Mouse (Mus musculus): ENCODE measurements around the gene Ctnnb1.

Ctnnb1 gene

DNA sequence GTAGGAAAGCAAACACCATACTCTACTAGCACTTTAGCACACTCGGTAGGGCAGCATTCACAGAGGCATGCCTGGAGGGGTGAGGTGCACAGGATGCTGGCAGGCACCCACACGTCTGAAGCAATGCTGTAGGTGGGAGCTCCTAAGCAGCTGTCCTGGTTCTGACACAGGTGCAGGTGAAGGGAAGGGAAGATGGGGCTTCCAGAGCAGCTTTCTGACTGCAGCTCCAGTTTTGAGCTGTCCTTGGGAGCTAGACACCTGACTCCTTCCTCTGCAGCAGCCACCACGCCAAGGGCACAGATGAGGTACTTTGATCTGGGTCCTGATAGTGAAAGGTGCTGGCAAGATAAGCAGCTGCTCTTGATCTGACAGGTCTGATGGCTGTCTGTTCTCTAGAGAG lies 32.5 kb downstream of the Ctnnb1 start:
- in situ Hi-C loops (cut with MboI, MseI): no loop called here

DNA sequence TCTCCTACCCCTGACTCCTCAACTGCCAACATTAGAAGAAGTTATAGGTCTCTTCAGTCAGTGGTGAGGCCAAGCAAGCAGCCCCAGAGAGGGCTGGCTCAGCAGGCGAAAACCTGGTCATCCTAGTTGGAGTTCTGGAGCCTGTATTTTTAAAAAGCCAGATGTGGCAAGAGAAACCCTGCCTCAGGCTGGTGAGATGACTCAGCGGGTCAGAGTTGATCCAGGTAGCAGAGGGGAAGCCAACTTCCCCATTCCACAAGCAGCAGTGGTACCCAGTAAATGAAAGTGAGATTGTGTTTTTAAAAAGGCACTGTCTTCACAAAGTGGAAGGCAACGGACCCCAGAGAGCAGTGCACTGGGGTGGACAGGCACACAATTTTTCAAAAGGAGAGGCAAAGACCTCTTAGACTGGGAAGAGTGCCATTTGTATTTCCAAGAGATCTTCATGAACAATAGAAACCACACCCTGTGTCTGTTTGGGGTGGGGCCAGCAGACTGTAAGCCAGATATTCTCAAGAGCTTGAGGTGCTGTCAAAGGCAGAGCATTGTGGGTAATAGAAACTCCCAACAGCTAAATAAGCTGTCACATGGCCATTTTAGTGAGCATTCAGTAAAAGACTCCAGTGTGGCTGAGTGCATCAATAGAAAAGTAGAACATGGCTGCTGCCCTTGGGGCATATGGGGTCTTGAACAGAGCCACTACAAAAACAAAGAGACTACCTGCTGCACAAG lies 33.1 kb downstream of the Ctnnb1 start:
- in situ Hi-C loops (cut with MboI, MseI): no loop called here

DNA sequence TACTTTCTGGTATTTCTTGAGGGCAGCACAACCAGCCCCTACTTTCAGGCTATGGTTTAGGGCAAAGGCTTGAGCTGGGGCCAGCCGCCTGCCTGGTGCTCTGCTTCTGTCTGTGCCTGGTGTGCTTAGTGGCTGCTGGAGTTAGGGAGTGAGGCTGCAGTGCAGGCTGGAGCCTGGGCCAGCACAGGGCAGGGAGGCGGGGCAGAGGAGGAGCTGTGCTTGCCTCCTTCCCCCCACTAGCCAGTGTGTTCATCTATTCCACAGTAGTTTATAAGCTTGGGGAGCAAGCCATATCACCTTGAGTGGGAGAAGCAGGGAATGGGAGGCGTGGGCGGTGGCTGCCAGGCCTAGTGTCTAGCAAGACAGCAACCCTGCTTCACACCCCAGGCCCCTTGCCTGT lies 34.1 kb downstream of the Ctnnb1 start:
- in situ Hi-C loops (cut with MboI, MseI): no loop called here

DNA sequence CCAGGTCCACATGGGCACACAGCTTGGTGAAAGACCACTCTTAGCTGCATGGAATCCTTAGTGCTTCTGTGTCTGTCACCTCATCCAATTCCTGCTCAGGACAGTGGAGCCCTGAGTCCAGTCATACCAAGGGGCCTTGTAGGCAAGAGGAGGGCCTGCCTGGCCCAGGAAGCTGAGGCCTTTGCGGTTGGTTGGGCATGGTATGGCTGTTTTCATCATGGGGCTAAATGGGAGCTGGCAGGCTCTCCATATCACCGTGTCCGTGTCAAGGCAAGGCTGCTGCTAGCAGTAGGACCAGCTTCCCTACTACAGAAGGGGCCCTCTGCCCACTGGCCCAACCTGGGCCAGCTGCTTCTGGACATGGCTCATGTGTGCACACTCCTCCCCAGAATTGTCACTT lies 34.7 kb downstream of the Ctnnb1 start:
- in situ Hi-C loops (cut with MboI, MseI): no loop called here

DNA sequence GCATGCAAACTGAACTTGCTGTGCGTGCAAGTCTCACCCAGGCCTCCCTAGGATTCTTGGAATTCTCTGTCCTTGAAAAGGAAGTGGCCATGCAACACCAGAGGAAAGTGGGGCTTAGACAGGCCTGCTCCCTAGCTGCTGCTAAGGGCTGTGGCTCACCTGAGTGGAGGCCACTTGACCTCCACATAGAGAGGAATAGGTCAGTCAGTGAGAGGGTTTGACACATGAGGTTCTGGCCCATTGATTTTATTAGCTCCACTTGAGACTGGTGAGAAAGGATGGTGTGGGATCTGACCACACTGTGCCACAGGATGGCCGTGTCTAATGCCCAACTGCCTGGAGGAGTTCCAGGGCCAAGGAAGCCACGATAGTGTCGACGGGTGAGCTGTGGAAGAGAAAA lies 35.2 kb downstream of the Ctnnb1 start:
- in situ Hi-C loops (cut with MboI, MseI): no loop called here

DNA sequence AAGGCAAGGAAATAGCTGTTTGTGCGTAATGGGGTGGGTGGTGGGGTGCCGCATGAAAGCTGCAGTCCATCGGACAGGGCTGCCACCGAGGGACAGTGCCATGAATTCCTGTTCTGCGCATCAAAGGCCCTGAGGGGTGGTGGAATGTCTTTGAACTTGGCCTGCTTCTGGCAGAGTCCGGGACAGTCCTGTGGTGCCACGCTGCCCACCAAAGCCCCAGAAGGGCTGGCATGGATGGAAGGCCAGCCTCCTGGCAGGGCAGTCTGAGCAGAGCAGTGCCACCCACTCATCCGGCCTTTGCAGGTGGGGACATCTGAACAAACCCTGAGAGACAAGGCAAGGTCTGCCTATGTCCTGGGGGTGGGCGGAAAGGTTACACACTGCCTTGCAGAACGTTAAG lies 36.0 kb downstream of the Ctnnb1 start:
- in situ Hi-C loops (cut with MboI, MseI): no loop called here

DNA sequence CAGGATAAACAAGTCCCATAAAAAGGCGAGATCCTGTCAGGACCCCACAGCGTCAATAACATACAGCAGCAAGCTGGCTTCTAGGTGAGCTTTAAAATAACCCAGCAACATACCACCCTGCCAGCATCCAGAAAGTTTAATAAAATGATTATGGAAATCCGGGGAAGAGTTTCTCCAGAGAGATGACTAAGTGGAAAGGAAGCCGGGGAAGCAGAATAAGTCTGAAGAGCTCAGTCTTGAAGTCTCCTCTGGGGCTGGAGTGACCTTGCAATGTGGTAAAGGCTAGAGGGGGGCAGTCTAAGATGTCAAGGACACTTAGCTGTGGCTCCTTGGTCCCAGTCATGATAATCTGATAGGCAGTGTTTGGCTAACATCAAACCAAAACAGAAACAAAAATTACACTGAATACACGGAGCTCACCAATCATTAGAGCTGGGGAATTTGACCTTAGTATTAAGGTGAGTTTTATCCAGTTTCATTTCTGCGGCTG lies 44.1 kb downstream of the Ctnnb1 start:
- in situ Hi-C loops (cut with MboI, MseI): no loop called here

DNA sequence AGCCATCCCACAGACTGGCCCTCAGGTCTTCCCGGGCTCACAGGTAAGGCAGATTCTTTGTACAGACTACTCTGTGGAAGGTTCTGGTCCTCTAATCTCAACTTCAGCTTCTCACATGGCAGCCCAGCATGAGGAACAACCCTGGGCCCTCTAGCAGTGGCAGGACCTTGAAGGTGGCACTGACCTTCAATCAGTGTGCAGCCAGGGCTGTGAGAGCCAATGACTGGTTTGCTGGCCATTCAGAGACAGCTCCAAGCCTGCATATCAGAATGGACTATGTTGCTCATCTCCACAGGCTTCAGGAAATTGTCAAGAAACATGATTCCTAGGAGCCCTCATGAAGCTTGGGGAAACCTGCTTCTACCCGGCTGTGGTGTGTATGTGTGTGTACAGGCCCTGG lies 45.2 kb downstream of the Ctnnb1 start:
- in situ Hi-C loops (cut with MboI, MseI): no loop called here

DNA sequence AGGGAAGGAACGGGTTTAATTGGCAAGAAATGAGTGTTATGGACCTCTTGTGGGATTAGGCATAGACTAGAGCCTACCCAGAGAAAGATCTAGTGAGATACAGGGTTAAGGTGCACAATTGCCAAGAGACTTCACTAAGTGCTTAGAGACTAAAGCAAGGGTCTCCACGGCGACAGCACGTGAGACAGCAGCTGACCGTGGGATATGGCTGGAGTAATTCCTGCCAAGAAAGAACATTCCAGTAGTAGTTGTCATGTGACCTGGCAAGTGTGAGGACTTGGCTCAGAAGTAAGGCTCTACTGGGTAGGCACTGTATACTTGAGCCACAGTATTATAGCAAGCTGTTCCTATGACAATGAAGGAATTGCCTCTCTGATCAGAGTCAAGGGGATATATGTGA lies 47.1 kb downstream of the Ctnnb1 start:
- in situ Hi-C loops (cut with MboI, MseI): no loop called here

DNA sequence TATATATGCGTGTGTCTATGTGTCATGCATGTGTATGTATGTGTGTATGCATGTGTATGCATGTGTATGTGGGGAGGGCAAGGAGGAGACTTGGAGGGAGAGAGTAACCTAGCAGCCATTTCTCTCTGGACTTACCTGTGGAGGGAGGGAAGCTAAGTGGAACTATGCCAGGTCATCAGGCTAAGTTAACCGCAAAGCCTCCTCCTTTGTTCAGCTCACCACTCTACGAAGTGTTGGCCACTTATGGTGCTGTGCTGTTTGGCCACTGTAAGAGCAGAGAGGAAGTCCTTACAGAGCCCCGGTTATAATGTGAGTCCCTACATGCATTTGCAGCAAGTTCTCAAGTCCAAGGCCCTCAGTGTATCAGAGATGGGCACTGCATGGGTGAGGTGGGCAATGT lies 47.8 kb downstream of the Ctnnb1 start:
- in situ Hi-C loops (cut with MboI, MseI): no loop called here

DNA sequence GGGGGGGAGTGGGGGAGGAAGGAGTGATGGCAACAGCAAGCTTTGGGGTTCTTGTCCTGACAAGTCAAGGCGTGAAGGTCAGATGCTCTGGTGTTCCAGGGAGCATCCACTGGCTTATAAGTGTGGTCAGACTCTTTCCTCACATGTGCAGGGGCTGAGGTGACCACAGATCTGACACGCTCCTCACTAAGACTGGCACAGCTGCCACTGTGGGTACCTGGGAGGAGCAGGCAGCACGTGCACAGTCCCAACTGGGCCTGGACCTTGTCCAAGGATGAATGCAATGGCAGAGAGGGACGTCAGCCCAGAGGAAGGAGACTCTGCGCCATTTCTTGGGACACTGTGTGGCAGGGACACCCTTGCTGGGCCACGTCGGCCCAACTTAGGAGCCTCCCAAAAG lies 52.8 kb downstream of the Ctnnb1 start:
- in situ Hi-C loops (cut with MboI, MseI): no loop called here

DNA sequence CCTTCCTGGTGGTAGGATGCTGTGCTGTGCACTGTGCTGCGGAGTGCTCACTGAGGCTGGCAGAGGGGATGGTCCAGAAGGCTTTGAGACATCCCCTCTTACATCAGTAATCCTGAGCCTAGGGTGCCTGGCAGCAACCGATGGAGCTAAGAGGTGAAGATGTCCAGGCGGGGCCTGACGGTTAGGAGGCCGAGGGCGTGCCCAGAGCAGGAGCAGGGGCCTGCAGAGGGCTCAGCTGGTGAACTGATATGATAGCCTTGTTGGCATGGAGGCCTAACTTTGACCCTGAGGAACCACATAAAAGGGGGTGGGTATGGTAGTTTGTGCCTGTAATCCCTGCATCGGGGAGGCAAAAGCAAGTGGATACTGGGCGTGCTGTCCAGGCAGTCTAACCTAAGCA lies 54.8 kb downstream of the Ctnnb1 start:
- in situ Hi-C loops (cut with MboI, MseI): no loop called here

DNA sequence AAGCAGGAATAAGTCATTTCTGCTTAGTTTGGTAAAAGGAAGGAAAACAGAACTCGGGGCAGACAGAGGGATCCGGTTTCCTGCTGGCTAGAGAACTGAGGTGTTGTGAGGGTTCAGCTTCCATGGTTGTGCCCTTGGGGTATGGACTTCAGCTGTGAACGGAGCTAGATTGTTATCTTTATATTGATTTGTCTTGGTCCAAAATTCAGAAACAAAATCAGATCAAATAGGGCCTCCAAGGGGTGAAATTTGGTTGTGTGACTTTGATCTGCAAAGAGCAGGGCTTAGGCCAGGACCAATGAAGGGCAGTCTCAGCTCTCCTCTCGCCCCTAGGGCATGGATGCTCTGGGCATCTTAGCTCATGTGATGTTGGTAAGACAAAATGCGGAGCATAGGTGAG lies 55.5 kb downstream of the Ctnnb1 start:
- in situ Hi-C loops (cut with MboI, MseI): no loop called here

DNA sequence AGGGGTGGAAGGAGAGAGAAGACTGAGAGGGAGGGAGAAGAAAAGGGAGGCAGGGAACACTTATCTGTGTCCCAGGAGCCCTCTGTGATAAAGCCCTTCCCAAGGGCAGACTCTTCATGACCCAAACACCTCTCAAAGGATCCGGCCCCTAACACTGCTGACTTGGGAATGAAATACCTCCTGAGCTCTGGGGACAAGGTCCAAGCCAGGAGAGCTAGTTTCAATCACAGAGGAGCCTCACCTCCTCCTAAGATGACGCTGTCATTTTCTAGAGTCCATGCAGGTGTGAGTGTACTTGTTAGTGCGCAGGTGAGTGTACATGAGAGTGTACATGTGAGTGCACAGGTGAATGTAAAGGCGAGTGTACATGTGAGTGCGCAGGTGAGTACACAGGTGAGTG lies 56.0 kb downstream of the Ctnnb1 start:
- in situ Hi-C loops (cut with MboI, MseI): no loop called here

DNA sequence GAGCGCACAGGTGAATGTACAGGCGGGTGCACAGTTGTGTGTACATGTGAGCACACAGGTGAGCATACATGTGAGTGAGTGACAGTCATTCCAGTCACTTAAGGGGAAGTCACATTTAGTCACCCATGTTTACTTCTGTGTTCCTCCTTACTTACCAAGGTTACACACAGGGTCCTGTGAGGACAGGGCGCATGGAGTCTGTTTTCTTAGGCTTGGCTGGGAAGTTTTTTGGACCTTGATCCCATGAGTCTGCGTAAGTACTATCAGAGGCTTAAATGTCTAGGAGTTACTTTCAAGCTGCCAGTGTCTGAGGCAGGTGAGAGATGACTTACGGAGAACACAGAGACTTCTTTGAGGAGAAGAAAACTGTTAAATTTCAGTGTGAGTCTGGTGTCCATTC lies 56.5 kb downstream of the Ctnnb1 start:
- in situ Hi-C loops (cut with MboI, MseI): no loop called here

DNA sequence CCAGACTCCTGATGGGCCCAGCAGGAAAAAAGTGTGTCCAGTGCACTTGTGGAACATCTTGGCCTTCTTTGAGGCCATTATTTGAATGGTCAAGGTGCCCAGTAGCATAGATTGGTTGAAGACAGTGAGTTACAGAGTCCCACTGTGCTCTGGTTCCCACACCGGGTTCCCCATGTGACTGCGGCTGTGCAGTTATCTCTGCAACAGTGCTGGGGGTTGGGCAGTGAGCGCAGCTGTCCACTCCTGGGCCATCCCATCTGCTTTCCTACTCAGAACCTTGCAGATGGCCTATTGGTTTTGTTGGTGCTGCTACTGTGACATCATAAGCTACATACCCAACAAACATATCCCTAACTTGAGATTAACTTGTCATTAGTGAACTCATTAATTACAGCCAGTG lies 57.2 kb downstream of the Ctnnb1 start:
- in situ Hi-C loops (cut with MboI, MseI): no loop called here

DNA sequence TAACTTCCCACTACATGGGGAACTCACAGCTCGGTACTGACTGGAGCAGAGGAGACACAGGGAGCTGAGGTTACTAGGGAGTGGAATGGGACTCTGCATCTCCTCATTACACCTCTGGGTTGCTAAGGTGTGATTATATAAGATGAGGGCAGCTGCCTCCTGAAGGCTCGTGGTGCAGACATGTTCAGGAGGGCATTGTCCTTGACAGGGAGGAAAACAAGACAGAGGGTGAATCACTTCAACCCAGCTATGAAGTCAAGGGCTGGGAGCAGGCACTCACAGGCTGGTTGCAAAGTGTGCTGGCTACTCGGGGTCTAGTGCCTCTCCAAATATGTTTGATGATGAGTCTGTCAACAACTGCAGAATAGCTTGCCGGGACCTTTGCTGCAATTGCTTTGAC lies 58.0 kb downstream of the Ctnnb1 start:
- in situ Hi-C loops (cut with MboI, MseI): no loop called here

DNA sequence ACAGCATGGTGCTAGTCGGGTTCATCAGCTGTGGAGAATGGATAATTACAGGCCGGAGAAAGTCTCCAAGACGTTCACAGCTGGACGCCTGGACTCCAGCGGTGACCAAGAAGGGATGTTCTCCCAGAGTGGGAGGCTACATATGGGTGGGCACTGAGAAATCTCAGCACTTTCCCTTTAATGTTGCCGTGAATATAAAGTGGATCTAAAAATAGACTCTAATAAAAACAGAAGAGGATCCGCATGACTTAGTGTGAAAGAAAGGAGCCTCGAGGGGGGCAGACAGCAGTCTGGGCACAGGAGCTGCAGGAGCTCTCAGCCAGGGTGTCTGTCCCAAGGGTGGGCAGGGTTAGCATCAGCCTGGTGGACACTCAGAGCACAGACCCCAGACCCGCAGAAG lies 59.1 kb downstream of the Ctnnb1 start:
- in situ Hi-C loops (cut with MboI, MseI): no loop called here

DNA sequence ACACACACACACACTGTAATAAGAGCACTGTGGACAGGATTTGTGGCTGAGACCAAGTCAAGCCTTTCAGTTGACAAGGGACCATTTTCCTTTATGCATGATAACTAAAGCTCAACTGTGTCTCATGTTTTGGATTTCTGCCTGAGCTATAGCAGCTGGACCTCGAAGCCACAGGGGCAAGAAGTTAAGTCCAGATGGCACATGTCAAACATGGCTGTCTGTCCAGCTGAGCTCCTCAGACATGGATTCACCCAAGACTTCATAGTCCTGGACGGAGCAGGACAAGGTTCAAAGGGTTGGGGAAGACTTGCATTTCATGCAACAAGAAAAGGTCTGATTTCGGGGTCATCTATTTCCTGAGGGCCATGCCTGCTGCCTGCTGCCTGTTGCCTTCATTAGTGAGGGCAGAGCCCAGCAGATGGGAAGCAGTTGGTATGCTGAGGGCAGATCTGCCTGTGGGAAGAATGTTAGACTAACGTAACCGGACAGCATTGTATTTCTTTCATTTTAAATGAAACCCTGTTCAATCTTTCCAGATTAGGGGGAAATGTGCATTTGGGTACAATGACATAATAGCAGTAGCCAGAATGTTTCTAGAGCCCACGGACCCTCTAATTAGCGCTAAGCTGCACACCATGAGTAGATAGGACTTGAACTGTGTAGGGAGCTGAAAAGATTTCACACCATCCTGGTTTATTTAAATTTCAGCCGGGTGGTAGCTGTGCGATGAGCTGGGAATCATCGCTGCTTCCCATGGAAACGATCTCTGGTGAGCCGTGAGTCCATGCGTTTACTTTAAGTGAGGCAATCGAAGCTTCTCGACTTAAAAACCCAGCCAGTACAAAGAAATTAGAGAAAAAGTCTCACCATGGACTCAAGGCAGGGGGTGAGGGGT lies 61.0 kb downstream of the Ctnnb1 start:
- in situ Hi-C loops (cut with MboI, MseI): no loop called here

DNA sequence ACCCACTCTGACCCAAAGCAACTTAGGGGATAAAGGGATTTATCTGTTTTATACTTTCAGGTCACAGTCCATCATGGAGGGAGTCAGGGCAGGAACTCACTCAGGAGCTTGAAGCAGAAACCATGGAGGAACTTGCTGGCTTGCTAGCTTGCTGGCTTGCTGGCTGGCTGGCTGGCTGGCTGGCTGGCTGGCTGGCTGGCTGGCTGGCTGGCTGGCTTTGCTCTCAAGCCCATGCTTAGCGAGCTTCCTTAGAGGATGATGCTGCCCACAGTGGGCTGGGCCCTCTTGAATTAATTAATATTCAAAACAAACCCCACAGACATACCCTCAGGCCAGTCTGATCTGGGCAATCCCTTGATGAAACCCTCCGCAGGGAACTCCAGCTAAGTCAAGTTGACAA lies 62.8 kb downstream of the Ctnnb1 start:
- in situ Hi-C loops (cut with MboI, MseI): no loop called here

DNA sequence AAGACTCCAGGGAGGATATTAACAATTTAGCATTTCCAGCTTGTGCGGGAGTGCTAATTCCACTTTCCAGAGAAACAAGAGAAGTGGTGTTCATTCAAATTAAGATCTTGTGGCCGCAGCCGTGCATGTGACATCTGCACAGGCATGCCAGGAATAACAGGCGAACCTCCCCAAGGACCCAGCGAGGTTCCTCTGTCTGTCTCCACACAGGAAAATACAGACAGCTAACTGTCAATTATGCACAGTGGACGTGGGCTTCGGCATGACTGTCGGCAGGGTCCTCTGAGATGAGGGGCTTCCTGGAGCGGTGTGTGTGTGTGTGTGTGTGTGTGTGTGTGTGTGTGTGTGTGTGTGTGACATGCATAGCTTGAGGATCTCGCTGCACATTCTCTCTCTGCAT lies 64.0 kb downstream of the Ctnnb1 start:
- in situ Hi-C loops (cut with MboI, MseI): no loop called here

DNA sequence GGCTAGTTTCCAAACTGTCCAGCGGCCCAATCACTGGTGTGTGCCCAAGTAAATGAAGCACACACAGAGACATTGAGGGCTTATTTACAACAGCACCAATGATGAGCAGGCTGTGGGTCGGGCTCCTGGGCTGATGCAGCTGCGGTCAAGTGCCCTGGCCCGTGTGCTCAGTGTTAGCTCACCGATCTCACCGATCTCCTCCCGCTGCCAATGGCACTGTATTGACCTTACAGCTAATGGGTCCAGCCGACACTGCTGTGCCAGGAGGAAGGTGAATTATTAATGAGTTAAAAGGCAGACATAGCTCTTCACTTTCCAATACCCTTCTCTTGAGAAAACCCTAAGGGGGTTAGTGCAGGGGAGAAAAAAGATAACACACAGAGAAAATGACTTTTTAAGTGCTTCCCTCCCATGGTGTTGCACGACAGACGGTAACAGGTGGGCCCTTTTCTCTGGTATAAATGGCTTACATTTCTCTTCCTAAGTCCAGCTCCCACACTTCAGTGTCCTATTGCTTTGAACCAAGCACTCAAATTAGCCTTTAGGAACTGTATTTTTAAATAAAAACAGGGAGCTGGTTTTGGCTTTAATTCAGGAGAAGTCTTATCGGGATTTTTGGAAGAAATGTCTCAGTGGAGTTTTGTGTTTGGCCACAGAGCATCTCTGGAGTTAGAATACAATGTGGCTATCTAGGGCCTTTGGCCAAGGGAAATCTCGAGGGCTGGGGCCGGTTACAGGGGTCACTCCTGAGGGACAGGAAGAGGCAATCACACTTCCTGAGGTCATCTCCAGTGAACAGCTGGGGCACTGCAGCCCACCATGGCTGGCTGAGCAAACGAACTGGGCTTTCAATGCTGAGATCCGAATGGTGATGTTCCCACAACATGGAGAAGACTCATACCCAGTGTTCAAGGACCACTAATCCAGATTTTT lies 65.5 kb downstream of the Ctnnb1 start:
- in situ Hi-C loops (cut with MboI, MseI): no loop called here

Measured in T-helper 2 cell (primary cell).